Mouse (Mus musculus): ENCODE results near the gene Cfap20.
"Not testable (repeated sequence)": the region's sequence is repeated elsewhere in the genome, so short reads cannot be mapped to it uniquely, and the experiment has no call there.

Gene Cfap20

GRCm38 (mm10) chr8:95422193-95422810, 12.4 kb downstream of the Cfap20 start:
- CTCF ChIA-PET: no interaction called here

GRCm38 (mm10) chr8:95411309-95411972, 23.2 kb downstream of the Cfap20 start:
- CTCF ChIA-PET: no interaction called here

- CTCF ChIA-PET: no interaction called here
Observed at GRCm38 (mm10) chr8:95409518-95409917, 25.2 kb downstream of the Cfap20 start.

DNA sequence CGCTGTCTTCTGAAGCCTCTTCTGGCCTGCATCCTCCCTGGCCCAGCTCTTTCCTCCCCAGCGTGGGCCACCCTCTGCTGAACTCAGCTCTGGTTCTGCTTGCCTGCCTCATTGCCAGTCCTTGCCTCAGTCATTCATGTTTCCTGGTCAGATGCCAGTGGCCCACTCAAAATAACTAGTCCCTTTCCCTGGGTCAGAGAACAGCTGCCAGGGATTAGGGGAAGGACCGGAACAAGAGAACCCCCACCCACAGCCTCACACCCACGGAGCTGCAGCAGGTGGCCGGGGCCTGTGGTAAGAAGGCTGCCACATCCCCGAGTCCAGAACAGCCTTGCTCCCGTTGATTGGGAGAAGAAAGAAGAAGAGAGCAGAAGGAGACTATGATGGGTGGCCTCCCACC, 33.6 kb downstream of the Cfap20 start:
- CTCF ChIA-PET: no interaction called here

DNA sequence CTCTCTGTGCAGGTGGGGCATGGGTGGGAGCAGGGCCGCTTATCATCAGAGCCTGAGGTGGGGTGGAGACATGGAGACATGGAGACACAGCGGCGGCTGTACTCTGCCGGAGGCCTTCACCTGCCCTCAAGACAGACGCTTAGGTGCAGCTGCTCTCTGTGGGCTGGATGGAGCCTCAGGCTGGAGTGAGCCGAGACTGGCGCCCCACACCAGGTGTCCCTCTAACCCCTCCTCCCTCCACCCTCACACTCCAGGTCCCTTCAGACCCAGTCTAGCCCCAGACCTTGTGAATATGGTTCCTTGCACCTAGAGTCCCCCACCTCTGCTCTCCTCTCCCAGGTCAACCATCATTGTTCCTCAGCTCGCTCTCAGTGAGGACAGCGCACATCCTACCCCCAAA, 35.5 kb downstream of the Cfap20 start:
- CTCF ChIA-PET: interaction anchor here (0.7 kb wide), 1 partner anchor 435 kb away, joined by 3 read pairs; no protein-coding TSS in a partner anchor

- CTCF ChIA-PET: no interaction called here
Observed at GRCm38 (mm10) chr8:95397201-95397600, 37.5 kb downstream of the Cfap20 start.

DNA sequence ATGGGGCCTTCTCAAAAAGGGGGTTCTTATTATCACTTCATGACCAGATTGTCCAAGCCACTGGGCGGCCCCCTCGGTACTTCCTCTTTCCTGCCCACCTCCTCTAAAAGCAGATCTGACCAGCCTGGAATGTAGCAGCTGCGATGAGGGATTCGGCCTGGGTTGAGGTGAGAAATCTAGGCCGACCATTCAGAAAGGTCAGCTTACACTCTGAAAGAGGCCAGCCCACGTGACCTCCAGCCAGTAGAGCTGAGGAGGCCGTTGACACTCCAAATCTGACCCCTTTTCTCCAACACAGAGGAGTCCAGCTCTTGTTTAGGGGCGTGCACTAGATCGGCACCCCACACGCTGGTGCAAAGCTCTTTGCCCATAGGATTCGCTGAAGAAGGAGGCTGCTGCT, 37.9 kb downstream of the Cfap20 start:
- CTCF ChIA-PET: no interaction called here

GRCm38 (mm10) chr8:95395186-95395918, 39.3 kb downstream of the Cfap20 start:
- CTCF ChIA-PET: no interaction called here

DNA sequence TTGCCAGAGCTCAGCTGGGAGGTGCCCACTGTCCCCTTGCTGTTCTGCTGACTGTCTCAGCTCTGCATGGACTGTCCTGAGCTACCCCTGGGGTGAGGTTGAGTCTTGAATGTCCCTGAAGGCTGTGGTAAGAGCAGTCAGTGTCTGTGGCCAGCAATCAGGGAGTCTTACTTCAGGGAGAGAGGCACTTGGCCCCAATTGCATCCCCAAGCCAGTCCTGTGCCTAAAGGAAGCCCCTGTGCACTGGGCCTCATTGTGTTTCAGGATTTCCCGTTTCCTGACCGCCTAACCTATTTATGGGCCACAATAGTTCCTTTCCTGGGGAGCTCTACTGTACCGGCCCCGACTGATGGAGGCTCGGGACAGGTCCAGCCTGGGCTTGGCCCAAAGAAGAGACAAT, 42.1 kb downstream of the Cfap20 start:
- CTCF ChIA-PET: no interaction called here

GRCm38 (mm10) chr8:95391101-95391500, 43.6 kb downstream of the Cfap20 start:
- CTCF ChIA-PET: no interaction called here

DNA sequence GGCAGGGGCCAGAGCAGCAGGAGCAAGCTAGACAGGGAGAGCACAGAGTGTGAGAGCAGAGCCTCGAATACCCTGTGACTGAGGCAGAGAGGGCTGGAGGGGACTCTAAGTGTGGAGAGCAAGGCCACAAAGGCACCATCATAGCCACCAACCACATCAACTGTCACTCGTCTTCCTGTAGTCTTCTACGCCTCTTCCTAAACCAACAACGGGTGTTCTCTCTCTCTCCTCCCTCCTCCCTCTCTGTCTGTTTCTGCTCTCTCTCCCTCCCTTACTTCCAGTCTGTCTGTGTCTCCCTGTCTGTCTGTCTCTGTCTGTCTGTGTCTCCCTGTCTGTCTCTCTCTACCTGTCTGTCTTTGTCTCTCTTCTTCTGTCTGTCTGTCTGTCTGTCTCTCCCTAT, 44.4 kb downstream of the Cfap20 start:
- CTCF ChIA-PET: no interaction called here

- CTCF ChIA-PET: no interaction called here
Observed at GRCm38 (mm10) chr8:95387936-95388335, 46.7 kb downstream of the Cfap20 start.

- CTCF ChIA-PET: interaction anchor here (0.5 kb wide), 1 partner anchor 99 kb away, joined by 3 read pairs; no protein-coding TSS in a partner anchor
Observed at GRCm38 (mm10) chr8:95387221-95387620, 47.4 kb downstream of the Cfap20 start.

DNA sequence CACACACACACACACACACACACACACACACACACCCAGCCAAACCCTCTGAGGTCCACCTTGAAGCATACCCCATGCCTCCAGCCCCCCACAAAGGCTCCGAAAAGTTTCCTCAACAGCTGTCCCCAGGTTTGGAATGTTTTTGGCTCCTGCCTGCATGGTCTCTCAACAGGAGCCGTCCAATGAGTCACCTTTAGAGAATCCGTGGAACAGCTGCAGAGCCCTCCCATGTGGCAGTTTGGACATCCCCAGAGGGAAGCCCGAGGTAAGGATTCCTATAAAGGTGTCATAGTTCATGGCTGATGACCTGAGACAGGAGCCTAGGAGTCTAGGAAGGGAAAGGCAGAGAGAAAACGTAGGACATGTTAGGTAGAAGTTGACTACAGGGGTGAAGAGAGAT, 48.6 kb downstream of the Cfap20 start:
- CTCF ChIA-PET: no interaction called here

- CTCF ChIA-PET: no interaction called here
Observed at GRCm38 (mm10) chr8:95384501-95384900, 50.2 kb downstream of the Cfap20 start.

GRCm38 (mm10) chr8:95381595-95381994, 53.1 kb downstream of the Cfap20 start:
- CTCF ChIA-PET: no interaction called here

- CTCF ChIA-PET: interaction anchor here (0.7 kb wide), 1 partner anchor 8 kb away, joined by 3 read pairs; no protein-coding TSS in a partner anchor
Observed at GRCm38 (mm10) chr8:95380953-95381352, 53.7 kb downstream of the Cfap20 start.

DNA sequence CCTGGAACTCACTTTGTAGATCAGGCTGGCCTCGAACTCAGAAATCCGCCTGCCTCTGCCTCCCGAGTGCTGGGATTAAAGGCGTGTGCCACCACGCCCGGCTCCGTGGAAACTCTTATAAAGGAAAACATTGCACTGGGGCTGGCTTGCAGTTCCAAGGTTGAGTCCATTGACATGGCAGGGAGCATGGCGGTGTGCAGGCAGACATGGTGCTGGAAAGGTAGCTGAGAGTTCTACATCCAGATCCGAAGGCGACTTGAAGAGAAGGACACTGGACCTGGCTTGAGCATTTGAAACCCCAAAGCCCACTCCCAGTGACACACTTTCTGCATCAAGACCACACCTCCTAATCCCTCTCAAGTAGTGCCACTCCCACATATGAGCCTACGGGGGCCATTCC, 55.7 kb downstream of the Cfap20 start:
- CTCF ChIA-PET: not testable (repeated sequence)

GRCm38 (mm10) chr8:95377863-95378291, 56.8 kb downstream of the Cfap20 start:
- CTCF ChIA-PET: interaction anchor here (0.5 to 0.6 kb wide), 2 partner anchors 24 to 63 kb away, joined by 3 to 5 read pairs; no protein-coding TSS in a partner anchor

GRCm38 (mm10) chr8:95377101-95377500, 57.6 kb downstream of the Cfap20 start:
- CTCF ChIA-PET: no interaction called here

- CTCF ChIA-PET: no interaction called here
Observed at GRCm38 (mm10) chr8:95376309-95376999, 58.2 kb downstream of the Cfap20 start.

- CTCF ChIA-PET: no interaction called here
Observed at GRCm38 (mm10) chr8:95375374-95375930, 59.2 kb downstream of the Cfap20 start.
